ENCODE assay signal across 12 mouse cellular contexts in the genomic region with DNA sequence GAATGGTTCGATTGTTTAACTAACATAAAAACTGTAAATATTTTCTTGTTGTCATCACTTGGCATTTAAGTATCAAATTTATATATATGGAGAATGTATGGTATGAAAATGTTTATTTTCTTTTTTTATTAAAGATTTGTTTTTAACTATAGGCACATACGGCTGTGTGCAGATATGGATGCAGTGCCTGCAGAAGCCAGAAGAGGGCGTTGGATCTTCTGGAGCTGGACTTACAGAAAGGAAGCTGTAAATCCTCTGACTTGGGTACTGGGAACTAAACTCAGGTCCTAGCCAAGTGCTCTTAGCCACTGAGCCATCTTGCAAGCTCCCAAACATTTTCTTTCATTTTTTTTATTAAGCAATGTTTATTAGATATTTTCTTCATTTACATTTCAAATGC.
DNase-seq lines count a peak whose midpoint lies in the region; ATAC-seq and TF ChIP-seq lines count a peak whose summit lies in the region.
"Had no signal": no experiment of that assay in that cellular context is flagged by ENCODE, and none has a peak within 500 bp of the region (broad histone marks: within the 10 kb centered on the region; RNA-seq: fewer than 3 reads in every experiment).

No protein-coding gene starts in this region.

- H3K27ac ChIP-seq in left cerebral cortex, adult 2 months: no peak overlapping the region
- H3K27ac ChIP-seq in bone marrow macrophage, adult 2 months (ENCODE audit: insufficient read depth, low read depth, low read length): no peak overlapping the region
- H3K27ac ChIP-seq: neural tube, embryonic 15.5 days had no signal

- peaks cover 18% of the 10 kb centered on the region for H3K4me1 ChIP-seq in bone marrow macrophage, adult 2 months (ENCODE audit: control insufficient read depth, insufficient read depth, low read length)

- intact Hi-C loops in left cerebral cortex, adult 2 months (cut with DNase I): no loop called here
- intact Hi-C loops in left cerebral cortex, postnatal 4 days (cut with DNase I): no loop called here

- no peak for TF ChIP-seq POLR2A in bone marrow macrophage, adult 2 months (IDR thresholded peaks at IDR 0.05; ENCODE audit: borderline replicate concordance, low read depth, low read length)

- TF ChIP-seq CTCF in left cerebral cortex, adult 2 months (IDR thresholded peaks at IDR 0.05): peak; percentile 10; the same call in 1 of the 2 replicates
- 0 out of 2 replicates have a peak, but pooled peaks have one; percentile 18 for TF ChIP-seq CTCF in bone marrow macrophage, adult 2 months (IDR thresholded peaks at IDR 0.05; ENCODE audit: low read depth, low read length)

- DNase-seq in left cerebral cortex, adult 2 months (ENCODE audit: extremely low spot score in 1 of 2, low spot score in 2 of 2): no peak
- no peak for DNase-seq in left cerebral cortex, postnatal 4 days
- peak; percentile 42 for DNase-seq in 416B (ENCODE audit: low read depth)
- peak; percentile 26 to 31 for DNase-seq in B cell, adult 2 months
- DNase-seq in right cerebral cortex, postnatal 10 days (ENCODE audit: low spot score in 2 of 2): no peak
- no peak for DNase-seq in kidney, adult 11 months
- DNase-seq: heart, postnatal 10 days; right cerebral cortex, postnatal 14 days had no signal

- no peak for ATAC-seq in activated CD4-positive, CD25-positive, alpha-beta regulatory T cell, adult 4 months
- ATAC-seq: midbrain, embryonic 16.5 days had no signal

- no peak overlapping the region for H3K4me3 ChIP-seq in left cerebral cortex, adult 2 months
- H3K4me3 ChIP-seq in bone marrow macrophage, adult 2 months (ENCODE audit: insufficient read depth, low read length): no peak overlapping the region
- H3K4me3 ChIP-seq: neural tube, embryonic 15.5 days had no signal

Comparison
In these comparisons a context has a peak if more than half of its experiments do, and no peak if none do; other contexts are left out.
1. DNase-seq: peak in 416B (single experiment) and B cell, adult 2 months (2 of 2); none in left cerebral cortex, adult 2 months (0 of 2), left cerebral cortex, postnatal 4 days (single experiment), right cerebral cortex, postnatal 10 days (0 of 2) and kidney, adult 11 months (single experiment).